Mouse (Mus musculus) kidney, adult 2 months (tissue): ENCODE results near the gene Ppfia4. TPM values are rescaled to one million over a fixed set of nuclear protein-coding genes. Genes with fewer than 3 reads are reported as not detected.

Experiments used
- DNase-seq: peaks from one replicate; pipeline ENCODE4 v3.0.0; 2021
- H3K27ac ChIP-seq: fragments of 200-500 bp; 2 replicates; pipeline ENCODE4 v1.5.1; 2012; ENCODE audit warnings: low read depth, low read length, control low read depth, inconsistent platforms; ENCODE audit not compliant: insufficient read depth
- H3K27me3 ChIP-seq: fragments of 200-500 bp; replicated peaks from 2 replicates; pipeline ENCODE4 v1.6.1; 2012; ENCODE audit warnings: mild to moderate bottlenecking, moderate library complexity, low read length, inconsistent platforms; ENCODE audit not compliant: control insufficient read depth, insufficient read depth
- H3K36me3 ChIP-seq: fragments of 200-500 bp; 2 replicates; pipeline ENCODE4 v1.6.1; 2012; ENCODE audit warnings: mild to moderate bottlenecking, moderate library complexity, low read length, inconsistent platforms; ENCODE audit not compliant: control insufficient read depth, insufficient read depth
- H3K4me1 ChIP-seq: fragments of 200-500 bp; 2 replicates; pipeline ENCODE4 v1.6.1; 2011; ENCODE audit warnings: low read length; ENCODE audit not compliant: control insufficient read depth, insufficient read depth
- H3K4me3 ChIP-seq: fragments of 200-500 bp; 2 replicates; pipeline ENCODE4 v1.5.1; 2011; ENCODE audit warnings: mild to moderate bottlenecking, low read depth, low read length, control low read depth; ENCODE audit not compliant: insufficient read depth
- CTCF ChIP-seq: fragments of 200-500 bp; conservative IDR thresholded peaks from 2 replicates; pipeline ENCODE4 v1.5.1; 2011; ENCODE audit warnings: low read depth, mild to moderate bottlenecking, control low read depth, low read length, moderate library complexity, mixed read lengths; ENCODE audit not compliant: insufficient read depth, insufficient read length
- POLR2A ChIP-seq: fragments of 200-500 bp; IDR thresholded peaks from one replicate; pipeline ENCODE4 v1.6.1; 2011; ENCODE audit warnings: low read depth, low read length, control low read depth
- WGBS: fragments of 180-500 bp; shearing (Covaris S2); methylation state at CpG from one replicate; pipeline ENCODE4 v1.1.7; 2018; 5-methylcytosine and 5-hydroxymethylcytosine counted together
- polyA plus RNA-seq: library from polyadenylated mRNA; depleted of rRNA; stranded (reverse); fragments of >200 nt; gene quantifications from 2 replicates; pipeline ENCODE4 v1.2.3, GENCODE M21; 2012

The Ppfia4 gene
- polyA plus RNA-seq, 1 experiment: 4.2 TPM

DNA sequence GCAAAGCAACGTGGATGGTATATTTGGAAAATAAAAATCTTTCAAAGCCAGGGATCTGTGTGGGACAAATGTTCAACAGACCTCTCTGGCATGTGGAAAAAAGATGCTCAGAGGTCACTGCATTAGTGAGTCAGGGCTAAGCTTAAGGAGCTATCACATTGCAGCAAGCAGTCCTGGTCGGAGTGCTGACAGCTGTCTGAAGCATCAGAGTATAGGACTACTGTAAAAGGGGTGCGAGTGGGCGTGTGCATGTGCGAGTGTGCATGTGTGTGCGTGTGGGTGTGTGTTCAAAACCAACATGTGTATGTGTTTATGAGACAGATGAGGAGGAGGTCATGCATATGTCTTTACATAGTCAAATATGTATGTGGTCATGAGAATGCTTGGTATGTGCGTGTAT lies 6.4 kb upstream of the Ppfia4 start:
- Histone ChIP-seq H3K27ac (no peak overlapping the region), H3K36me3 (no peaks in the 10 kb centered on the region), H3K27me3 (no peaks in the 10 kb centered on the region), H3K4me1 (no peaks in the 10 kb centered on the region), H3K4me3 (no peak overlapping the region)
- 91% methylated on average over 7 of the region's 7 CpGs for WGBS
- TF ChIP-seq POLR2A (no peak), CTCF (no peak)
- DNase-seq: no peak

DNA sequence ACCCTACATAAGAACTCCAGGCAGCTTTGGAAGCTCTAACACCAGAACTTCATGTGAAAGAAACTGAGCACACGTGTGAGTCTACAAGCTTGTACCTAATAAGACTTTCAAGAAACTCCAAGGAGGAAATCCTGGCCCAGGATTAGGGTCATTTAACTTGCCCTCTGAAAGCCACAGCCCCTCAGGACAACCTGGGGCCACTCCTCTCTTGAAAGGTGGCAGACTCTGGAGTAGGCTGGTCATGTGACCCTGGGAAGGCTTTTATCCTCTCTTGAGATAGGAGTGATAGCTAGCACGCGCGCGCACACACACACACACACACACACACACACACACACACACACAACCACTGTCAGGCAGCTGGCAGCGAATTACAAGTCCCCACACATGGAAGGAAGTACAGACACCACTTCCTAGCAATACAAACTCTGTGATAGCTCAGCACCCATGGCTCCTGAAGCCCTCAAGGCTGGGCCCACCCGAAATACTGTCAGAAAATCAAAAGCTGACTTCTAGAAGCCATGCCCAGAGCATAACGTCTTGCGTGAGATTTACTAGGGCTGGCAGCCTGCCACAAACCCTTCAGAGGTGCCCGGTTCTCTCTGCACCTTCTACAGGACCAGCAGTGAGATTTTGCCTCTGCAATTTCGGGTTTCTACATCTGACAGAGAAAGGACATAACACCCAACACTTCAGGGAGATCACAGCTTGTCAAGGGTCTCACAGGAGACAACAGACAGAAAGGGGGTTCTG lies 4.4 kb upstream of the Ppfia4 start:
- no peaks in the 10 kb centered on the region for H3K4me1 ChIP-seq
- TF ChIP-seq POLR2A (no peak), CTCF (no peak)
- no peaks in the 10 kb centered on the region for H3K36me3 ChIP-seq
- no peak for DNase-seq
- H3K4me3 ChIP-seq: no peak overlapping the region
- no peak overlapping the region for H3K27ac ChIP-seq
- no peaks in the 10 kb centered on the region for H3K27me3 ChIP-seq
- 62% methylated on average over 11 of the region's 11 CpGs for WGBS

DNA sequence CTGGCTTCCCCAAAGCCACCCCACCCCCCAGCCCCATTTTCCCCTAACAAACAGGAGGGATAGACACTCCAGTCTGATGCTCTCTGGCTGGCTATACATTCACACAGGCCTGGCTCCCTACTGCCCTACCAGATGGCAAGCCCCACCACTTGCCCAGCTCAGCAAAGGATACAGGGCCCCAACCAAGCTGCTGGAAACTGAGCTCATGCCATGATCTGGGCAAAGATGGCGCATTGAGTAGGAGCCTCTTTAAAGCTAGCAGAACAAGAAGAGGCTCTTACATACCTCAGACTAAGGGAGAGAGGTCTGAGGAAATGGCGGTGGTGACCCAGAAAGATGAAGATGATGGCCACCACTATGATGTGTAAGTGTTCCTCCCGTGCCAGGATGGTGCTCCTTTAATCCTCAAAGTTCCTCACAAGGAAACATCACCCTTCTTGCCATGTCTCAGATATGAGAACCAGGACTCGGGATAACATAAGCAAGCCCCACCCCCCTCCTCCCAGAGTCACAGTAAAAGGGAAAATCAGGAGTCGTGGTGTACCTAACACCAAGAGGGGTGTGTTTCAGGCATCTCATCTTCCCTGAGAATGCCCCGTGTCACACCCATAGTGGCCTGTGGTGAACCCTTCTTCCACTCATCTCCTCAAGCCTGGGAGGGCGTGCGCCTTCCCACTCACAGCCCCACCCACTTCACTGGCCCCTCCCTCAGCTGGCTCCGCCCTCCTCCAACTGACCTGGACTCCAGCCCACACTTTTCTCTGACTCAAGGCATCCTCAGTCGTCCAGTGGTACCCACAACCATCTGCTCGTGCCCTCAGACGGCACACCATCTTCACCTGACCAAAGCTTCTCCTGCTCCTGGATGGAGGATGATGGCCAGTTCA lies 3.4 kb upstream of the Ppfia4 start:
- no peak overlapping the region for H3K4me3 ChIP-seq
- H3K36me3 ChIP-seq: no peaks in the 10 kb centered on the region
- TF ChIP-seq POLR2A (no peak), CTCF (no peak)
- no peaks in the 10 kb centered on the region for H3K27me3 ChIP-seq
- DNase-seq: no peak
- WGBS: 84% methylated on average over 12 of the region's 12 CpGs
- H3K4me1 ChIP-seq: no peaks in the 10 kb centered on the region
- no peak overlapping the region for H3K27ac ChIP-seq

DNA sequence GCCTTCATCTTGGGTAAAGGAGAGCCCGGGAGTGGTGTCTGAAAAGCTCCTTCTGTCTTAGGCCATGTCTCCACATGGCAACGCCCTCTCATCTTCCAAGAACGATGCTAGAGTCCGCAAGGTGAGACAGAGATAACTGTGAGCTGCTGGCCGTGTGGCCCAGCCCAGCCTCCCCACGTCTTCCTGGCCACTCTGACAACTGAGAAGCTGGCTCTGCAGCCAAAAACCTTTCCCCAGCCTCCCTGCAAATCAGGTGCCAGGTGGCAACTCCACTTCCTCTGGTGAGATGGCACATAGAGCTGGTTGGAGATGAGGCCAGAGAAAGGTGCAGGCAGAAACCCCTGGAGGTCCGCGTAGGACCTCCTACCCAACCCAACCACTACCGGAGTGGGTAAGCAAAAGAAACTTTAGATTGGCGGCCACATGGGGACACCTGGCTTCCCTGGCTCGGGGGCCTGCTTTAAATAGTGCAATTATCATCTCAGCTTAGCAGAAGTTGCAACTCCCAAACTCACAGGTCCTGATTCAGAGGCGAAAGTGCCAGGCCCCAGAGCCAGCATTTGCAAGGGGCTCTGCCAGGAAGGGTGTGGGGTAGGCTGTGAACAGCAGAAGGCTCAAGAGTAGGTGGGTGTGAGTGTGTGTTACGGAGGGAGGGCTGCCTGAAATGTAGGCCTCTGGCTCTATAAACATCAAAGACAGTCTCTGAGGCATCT lies 2.6 kb upstream of the Ppfia4 start:
- Histone ChIP-seq H3K4me3 (no peak overlapping the region), H3K4me1 (no peaks in the 10 kb centered on the region), H3K36me3 (no peaks in the 10 kb centered on the region), H3K27me3 (no peaks in the 10 kb centered on the region), H3K27ac (no peak overlapping the region)
- DNase-seq: no peak
- no peak for TF ChIP-seq POLR2A
- no peak for TF ChIP-seq CTCF
- 83% methylated on average over 13 of the region's 13 CpGs for WGBS

DNA sequence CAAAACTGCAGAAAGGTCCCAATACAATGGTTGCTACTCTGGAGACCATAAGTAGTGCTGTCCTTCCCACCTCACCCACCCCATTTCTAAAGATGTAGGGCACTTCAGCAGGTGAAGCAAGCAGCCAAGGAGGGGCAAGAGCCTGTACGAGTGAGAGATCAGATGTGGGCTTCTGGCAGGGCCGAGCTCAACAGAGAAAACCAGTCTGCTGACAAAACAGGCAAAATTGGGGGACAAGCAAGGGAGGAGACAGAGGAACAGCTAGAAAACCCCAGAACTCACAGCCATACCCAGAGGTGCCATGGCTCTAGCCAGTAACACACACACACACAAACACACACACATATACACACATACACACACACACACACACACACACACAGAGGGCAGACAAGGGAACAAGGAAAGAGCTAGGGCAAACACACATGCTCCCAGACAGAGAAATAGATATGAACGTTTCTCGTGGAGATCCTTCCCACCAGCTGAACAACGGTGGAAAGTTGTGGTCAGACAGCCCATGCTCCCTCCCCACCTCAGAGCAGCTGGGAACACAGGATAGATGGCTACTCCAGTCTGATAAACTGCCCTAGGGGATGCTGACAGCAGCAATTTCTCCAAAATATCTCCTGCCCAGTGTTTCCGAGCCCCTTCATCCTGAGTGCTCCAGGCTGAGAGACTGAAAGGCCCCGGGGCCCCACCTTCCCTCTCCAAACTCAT lies 1.5 kb upstream of the Ppfia4 start:
- H3K27ac ChIP-seq: no peak overlapping the region
- DNase-seq: no peak
- no peaks in the 10 kb centered on the region for H3K4me1 ChIP-seq
- no peak overlapping the region for H3K4me3 ChIP-seq
- no peaks in the 10 kb centered on the region for H3K36me3 ChIP-seq
- TF ChIP-seq POLR2A: no peak
- TF ChIP-seq CTCF: no peak
- H3K27me3 ChIP-seq: no peaks in the 10 kb centered on the region
- 78% methylated on average over 7 of the region's 7 CpGs for WGBS

DNA sequence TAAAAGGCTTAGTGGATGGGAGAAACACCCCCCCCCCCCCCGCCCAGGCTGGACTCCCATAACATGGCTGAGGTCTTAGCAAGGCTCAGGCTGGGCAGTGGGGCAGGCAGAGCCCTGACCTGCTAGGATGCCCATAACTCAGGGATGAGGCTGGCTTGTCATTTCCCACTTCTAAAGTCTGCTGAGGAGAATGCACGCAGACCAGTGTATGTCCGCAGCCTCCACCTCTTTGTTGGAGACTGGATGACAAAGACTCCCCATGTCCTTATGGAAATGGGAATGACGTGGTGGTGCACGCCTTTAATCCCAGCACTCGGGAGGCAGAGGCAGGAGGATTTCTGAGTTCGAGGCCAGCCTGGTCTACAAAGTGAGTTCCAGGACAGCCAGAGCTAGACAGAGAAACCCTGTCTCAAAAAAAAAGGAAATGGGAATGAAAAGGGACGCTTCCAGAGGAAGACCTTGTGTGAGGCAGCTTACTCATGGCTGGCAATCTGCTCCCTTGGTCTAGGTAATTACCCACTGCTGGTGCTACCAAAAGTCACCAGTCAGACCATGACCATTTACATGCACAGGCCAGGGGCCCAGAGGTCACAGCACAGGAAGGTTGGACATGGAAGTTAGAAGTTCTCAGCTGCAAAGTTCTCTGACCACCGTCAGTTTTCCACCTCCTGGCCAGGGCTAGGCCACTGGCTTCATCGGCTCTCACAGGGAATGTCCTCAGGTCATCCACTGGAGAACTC lies 813 bp upstream of the Ppfia4 start:
- no peak overlapping the region for H3K27ac ChIP-seq
- DNase-seq: no peak
- TF ChIP-seq CTCF (no peak), POLR2A (no peak)
- H3K4me3 ChIP-seq: no peak overlapping the region
- no peaks in the 10 kb centered on the region for H3K4me1 ChIP-seq
- H3K27me3 ChIP-seq: no peaks in the 10 kb centered on the region
- no peaks in the 10 kb centered on the region for H3K36me3 ChIP-seq
- 83% methylated on average over 10 of the region's 10 CpGs for WGBS
